Mouse (Mus musculus) layer of hippocampus, postnatal 25 days (tissue): Measurements from ENCODE around the gene Dhrs9. TPM values are rescaled to one million over a fixed set of nuclear protein-coding genes. Genes with fewer than 3 reads are reported as not detected.
"Not testable (repeated sequence)": the region's sequence is repeated elsewhere in the genome, so short reads cannot be mapped to it uniquely, and the experiment has no call there.

ENCODE experiments used
- DNase-seq, 2 experiments: peaks; one replicate each; pipeline ENCODE4 v3.0.0; 2022; ENCODE audit warnings: mixed read lengths in 2 of 2, low spot score in 1 of 2; ENCODE audit errors: extremely low spot score in 1 of 2
- total RNA-seq, 2 experiments: library from RNA; stranded (reverse); gene quantifications; 2 replicates each; pipeline ENCODE4 v1.2.3; 2021

The Dhrs9 gene
- not detected for total RNA-seq

DNA sequence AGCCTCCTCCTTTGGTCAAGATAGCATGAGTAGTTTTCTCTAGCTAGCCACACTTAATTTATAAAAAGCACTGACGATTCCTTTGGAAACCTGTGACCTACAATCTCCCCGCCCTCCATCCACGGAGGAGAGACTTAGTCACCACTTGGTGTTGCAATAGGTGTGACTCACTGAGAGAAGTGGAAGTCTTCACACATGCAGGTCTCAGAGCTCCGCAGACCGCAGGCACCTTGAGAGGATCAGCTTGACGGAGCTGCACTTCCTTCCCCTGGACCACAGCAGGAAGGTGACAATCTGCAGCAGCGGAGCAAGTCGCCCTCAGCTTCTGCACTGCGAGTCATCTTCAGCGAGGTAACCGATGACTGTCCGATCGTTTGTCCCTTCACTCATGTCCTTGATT lies at the start of gene Dhrs9:
TSS of gene Dhrs9 (plus strand) at position 165 of the 400 bp plus-strand sequence.
- DNase-seq = no peak

DNA sequence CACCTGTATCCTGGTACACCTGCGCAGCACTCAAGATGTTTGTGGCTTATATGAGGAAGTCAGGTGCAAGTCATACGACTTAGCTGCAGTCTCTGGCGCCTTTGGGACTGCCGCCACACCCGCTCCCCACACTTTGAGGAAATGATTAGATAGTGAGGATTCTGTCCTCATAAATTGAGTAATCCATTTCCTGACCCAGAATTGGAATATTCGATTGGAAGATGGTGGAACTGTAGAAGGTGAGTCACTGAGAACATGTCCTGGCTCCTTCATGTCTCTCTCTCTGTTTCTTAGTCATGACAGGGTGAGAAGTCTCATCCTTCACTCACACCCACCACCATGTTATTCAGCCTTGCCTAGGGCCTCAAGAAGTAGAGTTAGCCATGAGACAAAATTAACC lies 48.7 kb upstream of the Dhrs9 start:
- DNase-seq = not testable (repeated sequence)

DNA sequence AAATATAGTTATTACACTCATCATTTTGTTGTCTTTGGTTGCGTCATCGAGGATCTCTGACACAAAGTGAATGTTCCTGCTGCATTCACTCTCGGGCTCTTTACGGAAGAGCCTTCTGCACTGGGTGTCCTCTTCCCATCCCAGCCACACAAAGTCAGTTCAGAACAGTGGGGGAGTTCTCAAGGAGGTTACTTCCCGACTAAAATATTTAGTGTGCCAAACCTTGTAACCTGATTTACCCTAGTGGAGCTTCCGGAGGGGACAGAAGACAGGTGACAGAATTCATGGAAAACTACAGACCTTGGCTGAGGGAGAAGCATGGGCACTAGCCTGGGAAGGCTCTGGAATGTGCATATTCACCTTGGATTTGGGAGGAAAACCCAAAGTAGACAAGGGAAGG lies 38.7 kb upstream of the Dhrs9 start:
- DNase-seq = no peak

DNA sequence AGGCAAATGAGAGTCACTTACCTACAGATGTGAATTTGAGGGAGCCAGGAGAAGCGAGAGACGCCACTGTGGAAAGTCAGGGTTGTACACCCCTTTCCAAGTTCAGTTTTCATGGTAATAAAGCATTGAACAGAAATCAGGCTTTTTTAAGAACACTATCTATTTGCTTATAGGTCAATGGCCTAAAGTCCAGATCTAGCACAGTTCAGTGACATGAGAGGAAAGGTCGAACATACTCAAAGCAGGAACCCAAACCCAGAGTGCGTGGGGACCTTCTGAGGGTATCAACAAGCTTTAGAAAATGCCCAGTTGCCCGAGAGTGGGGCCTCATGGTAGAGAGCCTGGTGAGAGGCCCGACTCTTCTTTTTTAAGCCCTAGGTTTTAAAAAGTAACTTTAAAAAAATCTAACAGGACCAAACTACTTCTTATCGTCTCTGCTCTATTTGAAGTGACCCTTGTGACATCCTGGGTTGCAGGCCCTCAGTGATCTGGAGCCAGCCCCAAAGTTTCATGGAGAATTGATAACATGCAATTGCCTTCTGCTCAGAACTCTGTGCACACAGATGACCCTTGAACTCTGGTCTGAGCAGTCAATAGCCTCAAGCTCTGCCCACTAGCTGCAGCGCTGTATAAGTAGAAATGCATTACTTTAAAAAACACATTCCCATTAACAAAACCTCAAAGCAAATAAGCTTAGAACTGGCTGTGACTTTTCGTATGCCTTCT lies 37.6 kb upstream of the Dhrs9 start, which contains the start of gene Abcb11:
TSS of gene Abcb11 (minus strand) at position 121 of the 726 bp plus-strand sequence.
- no peak for DNase-seq

DNA sequence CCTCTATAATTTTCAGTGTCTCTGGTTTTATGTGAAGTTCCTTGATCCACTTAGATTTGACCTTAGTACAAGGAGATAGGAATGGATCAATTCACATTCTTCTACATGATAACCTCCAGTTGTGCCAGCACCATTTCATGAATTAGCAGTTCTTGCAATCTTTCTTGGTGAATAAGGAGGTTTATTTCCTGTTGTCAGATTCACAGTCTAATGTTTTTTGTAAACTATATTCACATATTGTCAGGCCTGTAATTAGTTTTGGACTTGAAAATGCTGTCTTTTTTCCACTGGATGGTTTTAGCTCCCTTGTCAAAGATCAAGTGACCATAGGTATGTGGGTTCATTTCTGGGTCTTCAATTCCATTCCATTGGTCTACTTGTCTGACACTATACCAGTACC lies 24.8 kb upstream of the Dhrs9 start:
- not testable (repeated sequence) for DNase-seq

DNA sequence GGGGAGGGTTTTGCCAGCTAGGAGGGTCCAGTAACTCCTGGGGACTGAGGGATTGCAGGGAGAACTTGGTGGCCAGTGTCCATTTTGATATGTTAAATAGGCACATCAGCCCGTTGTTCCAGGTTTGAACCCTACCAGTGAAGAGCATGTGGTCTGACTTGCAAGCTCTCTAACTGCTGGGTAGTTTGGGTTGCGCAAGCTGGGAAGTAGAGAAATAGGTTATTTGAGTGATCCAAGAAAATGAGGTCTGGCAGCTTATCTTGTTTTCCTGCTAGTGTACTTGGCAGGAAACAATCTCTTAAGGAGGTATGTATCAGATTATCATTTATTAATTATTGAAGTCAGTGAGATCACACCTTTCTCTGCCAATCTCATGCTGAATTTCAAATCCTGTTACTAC lies 15.4 kb upstream of the Dhrs9 start:
- no peak for DNase-seq

DNA sequence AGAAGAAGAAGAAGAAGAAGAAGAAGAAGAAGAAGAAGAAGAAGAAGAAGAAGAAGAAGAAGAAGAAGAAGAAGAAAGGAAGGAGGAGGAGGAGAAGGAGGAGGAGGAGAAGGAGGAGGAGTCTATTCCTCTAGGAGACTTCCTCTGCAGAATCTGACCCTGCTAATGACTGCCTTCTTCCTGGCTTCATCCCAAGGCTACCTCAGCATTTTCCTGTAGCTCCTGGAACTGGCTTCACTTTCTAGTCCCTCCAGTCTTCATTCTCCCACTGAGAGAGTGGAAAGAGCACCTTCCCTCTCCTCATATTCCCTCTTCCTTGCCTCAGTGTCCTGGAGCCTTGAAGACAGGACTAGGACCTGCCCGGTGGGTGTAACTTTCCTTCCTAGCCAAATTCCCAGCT lies 15.0 kb upstream of the Dhrs9 start:
- DNase-seq = no peak

DNA sequence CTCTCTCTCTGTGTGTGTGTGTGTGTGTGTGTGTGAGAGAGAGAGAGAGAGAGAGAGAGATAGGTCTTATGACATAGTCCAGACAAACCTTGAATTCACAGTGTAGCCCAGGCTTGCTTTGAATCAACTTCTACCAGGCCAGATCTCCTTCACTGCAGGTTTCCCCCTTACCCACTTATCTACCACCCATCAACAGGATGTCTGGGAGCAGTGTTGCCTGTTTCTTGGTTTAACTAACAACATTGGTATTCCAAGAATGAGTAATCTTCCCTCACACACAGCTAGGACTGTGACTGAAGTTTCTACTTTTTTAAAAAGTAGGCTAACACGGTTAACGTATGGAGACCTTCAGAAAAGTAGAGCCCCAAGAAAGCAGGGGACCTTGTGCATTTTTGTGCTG lies 3.5 kb upstream of the Dhrs9 start:
- no peak for DNase-seq

DNA sequence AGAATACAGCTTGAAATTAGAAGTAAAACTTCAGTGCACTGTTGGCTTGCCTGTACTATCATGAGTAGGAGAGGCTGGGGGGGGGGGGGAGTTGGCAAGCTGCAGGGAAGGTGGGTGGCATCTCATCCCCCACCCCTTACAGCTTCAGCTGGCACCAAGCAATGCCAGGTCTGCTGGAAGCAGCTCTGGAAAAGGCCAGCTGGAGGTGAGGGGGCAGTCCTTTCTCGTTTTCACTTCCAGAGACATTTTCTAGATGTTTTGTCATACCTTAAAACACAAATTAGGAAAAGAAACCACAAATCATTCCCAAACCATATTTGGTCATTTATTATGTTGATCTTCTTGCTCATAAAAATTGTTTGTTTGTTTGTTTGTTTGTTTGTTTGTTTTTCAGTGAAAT lies 444 bp upstream of the Dhrs9 start:
- DNase-seq = no peak

DNA sequence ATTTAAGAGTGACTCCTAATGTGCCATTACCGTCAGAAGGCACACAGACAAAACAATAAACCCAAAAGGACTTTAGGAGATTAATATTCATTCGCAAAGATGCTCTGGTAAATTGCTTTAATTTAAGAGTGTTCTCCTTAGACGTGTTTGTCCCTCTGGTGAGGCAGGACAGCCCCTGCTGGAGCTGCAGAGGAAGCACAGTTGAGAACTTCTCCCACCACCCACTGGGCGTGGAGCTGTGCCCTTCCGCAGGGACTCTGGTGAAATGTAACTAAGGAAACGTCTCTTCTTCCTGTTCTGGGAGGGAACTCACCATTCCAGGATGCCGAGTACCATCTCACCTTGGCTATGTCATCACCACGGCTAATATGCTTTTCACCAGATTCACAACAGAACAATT lies 1.5 kb downstream of the Dhrs9 start:
- no peak for DNase-seq

DNA sequence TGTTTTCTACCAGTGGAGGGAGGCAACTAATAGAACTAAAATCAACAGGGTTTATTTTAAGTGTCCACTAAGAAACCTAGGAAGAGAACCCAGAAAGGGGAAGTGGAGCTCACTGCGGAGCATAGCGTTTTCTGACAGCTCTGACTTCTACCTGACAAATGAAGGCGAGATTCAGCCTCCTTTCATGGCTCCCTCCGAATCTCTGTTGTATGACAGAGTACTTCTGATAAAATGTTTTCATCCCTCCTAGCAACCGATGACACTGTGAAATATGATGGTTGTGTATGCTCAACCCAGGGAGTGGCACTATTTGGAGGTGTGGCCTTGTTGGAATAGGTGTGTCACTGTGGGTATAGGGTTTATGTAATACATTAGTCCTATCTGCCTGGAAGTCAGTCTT lies 2.6 kb downstream of the Dhrs9 start:
- DNase-seq = no peak

DNA sequence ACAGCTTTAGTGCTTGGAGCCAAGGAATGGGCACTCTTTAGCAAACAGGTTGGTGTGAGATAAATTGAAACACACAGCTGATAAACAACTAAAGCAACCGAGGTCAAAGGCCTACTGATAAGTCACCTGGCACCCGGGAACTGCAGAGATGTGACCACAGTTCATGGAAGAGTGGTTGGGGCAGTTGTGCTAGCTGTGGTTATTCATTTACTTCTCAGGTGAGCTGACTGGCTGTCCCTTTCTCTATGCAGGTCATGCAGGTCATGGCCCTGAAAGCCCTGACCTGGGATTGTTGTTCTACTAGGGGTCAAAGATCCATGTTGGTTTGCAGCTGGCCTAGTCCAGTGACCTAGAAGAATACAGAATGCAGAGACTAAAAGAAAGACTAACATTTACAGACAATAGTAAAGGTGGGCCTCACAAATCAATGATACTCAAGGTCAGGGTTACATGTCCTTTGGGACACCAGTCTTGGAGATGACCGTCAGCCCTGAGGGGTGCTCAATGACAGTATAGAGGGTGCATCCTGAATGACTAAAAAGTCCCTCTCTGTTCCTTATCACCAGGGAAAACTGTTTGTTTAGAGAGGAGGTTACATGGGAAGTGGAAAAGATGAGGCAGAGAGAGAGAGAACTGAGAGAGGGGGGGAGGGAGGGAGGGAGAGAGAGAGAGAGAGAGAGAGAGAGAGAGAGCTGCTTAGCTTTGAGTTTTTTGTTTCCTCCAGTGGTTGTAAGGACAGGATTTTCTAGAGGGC lies 6.0 kb downstream of the Dhrs9 start:
- DNase-seq = no peak

DNA sequence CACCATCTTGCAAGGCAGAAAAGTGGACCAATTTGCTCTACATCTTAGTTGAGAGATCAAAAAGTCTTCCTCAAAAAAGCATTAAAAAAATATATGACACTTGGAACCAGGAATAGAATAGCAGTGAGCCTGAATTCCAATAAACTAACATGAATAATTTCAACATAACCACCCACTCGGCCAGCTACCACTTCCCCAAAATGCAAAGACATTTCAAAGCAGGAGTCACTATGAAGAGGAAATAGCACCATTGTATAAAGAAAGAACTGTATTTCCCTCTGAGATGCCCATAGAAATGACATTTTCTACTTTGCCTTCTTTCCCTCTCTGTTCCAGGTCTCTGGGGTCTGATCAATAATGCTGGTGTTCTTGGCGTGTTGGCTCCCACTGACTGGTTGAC lies 13.7 kb downstream of the Dhrs9 start:
- no peak for DNase-seq

DNA sequence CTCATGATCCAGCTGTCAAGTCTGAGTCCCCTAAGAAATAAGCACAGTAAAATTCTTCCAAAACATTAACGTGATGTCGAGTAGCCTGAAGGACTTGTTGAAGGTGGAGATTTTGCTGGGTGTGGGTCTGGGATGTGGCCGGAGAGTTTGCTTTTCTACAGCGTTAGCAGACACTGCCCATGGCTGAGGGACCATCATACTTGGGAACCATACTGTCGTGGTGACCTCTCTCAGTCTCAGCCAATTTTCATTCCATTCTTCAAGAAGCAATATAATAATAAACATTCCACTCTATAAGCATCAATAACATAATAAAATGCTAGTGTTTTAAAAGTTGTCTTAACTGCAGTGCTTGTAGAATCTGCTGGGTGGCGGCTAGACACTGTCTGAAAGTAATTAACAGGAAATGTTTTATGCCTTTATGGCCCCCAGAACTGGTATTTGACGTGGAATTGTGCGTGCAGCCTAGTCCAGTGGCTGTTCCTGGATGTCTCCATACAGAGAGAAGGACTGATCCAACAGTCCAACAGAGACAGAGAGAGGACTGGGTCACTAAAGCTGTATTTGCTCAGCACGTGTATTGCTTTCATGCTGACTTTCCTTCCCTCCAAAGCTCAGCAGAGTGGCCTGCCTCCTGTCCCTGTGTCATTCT lies 15.5 kb downstream of the Dhrs9 start:
- no peak for DNase-seq

DNA sequence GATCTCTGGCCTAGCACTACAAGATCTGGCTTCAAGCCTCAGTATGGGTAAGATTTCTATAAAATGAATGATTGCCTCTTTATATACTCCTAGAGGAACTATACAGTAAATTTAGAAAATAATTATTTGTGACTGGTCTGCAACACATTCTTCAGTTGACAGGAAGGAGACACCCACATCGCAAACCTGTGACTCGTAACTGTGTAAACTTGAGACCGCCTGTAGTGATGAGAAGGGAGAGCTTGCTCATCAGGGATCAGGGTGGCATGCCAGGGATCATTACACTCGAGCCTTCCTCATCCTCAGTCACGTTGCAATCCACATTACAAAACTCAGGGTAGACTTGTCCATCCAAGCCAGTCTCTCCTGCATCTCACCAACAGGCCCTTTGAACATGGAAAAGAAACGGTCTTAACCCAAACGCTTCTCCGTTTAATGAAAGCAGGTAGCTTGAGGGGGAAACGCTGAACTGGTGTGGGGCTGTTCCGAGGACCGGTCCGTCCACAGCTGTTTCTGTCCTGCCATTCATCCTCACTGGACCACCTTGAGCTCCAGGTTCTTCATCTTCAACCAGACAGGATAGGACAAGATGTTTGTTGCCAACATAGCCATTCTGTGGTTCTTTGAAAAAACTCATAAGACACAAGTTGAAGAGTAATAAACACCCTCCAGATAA lies 16.7 kb downstream of the Dhrs9 start:
- DNase-seq = no peak

DNA sequence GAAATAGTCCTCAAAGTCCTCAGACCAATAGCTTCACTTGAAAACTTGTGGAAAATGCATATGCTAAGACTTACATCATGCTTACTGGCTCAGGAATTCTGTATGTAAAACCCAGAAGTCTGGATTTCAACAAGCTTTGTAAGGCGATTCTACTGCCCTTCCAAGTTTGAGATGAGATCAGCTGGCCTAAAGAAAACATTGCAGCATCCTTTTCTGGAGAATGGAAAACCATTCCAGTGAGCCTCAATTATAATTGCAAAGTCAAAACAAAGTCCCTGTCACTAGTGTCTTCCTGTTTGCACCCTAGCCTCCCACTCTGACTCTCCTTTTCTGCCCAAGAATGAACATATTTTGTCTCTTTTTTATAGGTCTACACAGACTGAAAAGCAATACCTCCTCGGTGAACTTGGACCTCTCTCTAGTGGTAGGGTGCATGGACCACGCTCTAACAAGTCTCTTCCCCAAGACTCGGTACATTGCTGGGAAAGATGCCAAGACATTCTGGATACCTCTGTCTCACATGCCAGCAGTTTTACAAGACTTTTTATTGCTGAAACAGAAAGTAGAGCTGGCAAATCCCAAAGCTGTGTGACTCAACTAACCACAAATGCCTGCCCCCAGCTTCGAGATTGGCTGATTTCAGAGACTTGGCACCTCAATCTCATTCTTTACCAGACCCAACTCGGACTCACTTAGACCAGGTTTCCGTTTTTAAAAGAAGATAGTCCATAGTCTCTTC lies 20.8 kb downstream of the Dhrs9 start:
- DNase-seq = no peak

DNA sequence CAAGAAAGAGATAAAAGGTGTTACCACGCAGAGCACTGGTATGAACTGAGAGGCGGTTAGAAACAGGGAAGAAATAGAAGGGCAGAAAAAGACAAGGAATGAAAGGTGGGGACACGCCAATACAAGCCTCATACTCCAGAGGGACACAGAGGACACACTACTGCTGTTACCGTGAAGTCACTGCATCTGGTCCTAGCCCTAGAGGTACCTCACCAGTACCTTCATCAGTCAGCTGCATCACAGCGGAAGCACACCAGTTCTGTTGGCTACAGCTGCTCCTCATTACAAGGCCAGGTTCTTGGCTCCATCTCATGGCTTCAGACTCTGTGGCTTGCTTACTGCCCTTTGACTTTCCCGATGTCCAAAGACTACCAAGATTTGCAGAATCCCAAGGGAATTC lies 21.6 kb downstream of the Dhrs9 start:
- no peak for DNase-seq

DNA sequence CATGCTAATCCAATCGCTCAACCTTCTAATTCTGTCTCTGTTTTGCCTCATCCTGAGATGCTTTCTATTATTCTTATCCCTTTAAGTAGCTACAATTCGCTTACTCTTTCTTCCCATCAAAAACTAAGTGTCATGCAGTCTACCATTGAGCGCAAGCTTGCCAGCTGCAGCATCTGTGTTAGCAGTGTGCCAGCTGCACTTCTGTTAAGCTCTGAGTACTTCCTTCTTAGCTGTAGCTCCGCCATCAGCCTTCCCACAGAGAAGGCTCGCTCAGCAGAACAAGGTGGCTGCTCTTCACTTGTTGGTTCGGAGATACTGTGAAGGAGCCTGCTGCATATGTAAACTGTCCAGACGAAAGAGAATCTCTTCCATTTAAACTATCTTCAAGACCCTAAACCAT lies 22.1 kb downstream of the Dhrs9 start:
- DNase-seq = no peak

DNA sequence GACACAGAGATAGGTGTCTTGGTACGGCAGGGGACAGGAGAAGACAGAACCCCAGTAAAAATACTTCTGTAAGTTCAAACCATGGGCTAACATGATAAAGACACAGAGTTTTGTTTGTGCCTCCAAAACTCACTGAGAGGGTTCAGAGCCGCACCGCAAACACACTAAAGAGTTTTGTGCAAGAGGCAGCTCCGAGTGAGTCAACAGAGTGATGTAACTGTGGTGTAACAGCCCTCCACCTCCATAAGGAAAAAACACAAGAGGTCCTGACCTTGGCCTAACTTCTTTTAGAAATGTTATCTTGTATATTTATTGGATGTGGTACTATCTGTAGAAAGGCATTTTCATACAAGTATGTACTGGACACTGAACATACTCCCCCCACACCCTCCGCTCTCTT lies 25.4 kb downstream of the Dhrs9 start:
- no peak for DNase-seq

DNA sequence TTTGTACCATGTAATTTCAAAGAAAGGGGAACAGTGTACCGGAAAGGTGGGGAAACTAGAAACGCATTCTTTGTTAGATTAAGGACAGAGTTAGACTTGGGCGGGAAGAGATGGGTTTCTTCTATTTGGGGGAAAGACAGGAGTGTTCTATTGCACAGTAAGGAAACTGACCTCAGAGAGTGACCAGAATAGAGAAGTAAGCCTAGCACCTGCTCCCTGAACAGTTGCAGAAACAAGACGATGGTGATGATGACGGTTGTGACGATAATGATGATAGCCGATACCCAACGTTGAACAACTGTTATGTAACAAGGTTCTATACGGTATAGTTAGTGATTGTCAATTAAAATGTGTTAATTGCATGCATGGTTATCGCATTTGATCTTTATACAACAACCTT lies 34.3 kb downstream of the Dhrs9 start:
- DNase-seq = no peak
